Mouse (Mus musculus) lung, embryonic 14.5 days (tissue): Measurements from ENCODE around the gene Chrnb2. TPM values are rescaled to one million over a fixed set of nuclear protein-coding genes. Genes with fewer than 3 reads are reported as not detected.

Experiments used
- ATAC-seq: fragments of 200-750 bp; cut with Nextera tagmentation; 2 replicates; pipeline ENCODE4 v1.8.0; 2017; ENCODE audit warnings: mild to moderate bottlenecking, moderate TSS enrichment, moderate library complexity; ENCODE audit not compliant: insufficient read depth
- DNase-seq: peaks from one replicate; pipeline ENCODE4 v3.0.0-alpha.2; 2015
- H3K27ac ChIP-seq: fragments of 300-500 bp; sonication (generic); 2 replicates; pipeline ENCODE4 v1.5.1; 2014; ENCODE audit warnings: low read depth, mild to moderate bottlenecking, moderate library complexity
- H3K27me3 ChIP-seq: fragments of 300-500 bp; sonication (generic); 2 replicates; pipeline ENCODE4 v1.6.1; 2014; ENCODE audit warnings: low read length, control low read depth; ENCODE audit not compliant: insufficient read depth
- H3K36me3 ChIP-seq: fragments of 300-500 bp; sonication (generic); 2 replicates; pipeline ENCODE4 v1.6.1; 2014; ENCODE audit warnings: control low read depth; ENCODE audit not compliant: insufficient read depth
- H3K4me1 ChIP-seq: fragments of 300-500 bp; sonication (generic); 2 replicates; pipeline ENCODE4 v1.6.1; 2014; ENCODE audit warnings: antibody characterized with exemption, control low read depth; ENCODE audit not compliant: insufficient read depth
- H3K4me2 ChIP-seq: fragments of 300-500 bp; sonication (generic); 2 replicates; pipeline ENCODE4 v1.6.1; 2014; ENCODE audit warnings: mild to moderate bottlenecking
- H3K4me3 ChIP-seq: fragments of 300-500 bp; sonication (generic); 2 replicates; pipeline ENCODE4 v1.5.1; 2014; ENCODE audit warnings: low read depth, low read length
- H3K9ac ChIP-seq: fragments of 300-500 bp; sonication (generic); 2 replicates; pipeline ENCODE4 v1.6.1; 2014
- H3K9me3 ChIP-seq: fragments of 300-500 bp; sonication (generic); 2 replicates; pipeline ENCODE4 v1.6.1; 2016; ENCODE audit warnings: low read depth, low read length, control low read depth
- CTCF ChIP-seq: IDR thresholded peaks from 2 replicates; pipeline ENCODE4 v1.5.1; 2016; ENCODE audit warnings: antibody characterized with exemption, low read depth
- WGBS: fragments of 180-500 bp; shearing (Covaris S2); extraction: QIAGEN DNeasy Blood & Tissue Kit; methylation state at CpG from one replicate; pipeline ENCODE4 v1.1.7; 2014; 5-methylcytosine and 5-hydroxymethylcytosine counted together
- polyA plus RNA-seq: library from polyadenylated mRNA; unstranded; fragments of >200 nt; fragmentation: Nextera tagmentation; extraction: Ambion mirVana; gene quantifications from 2 replicates; pipeline ENCODE4 v1.2.1, GENCODE M21; 2014

Gene Chrnb2
- polyA plus RNA-seq, 1 experiment from 2014 or later = 0.63 TPM

DNA sequence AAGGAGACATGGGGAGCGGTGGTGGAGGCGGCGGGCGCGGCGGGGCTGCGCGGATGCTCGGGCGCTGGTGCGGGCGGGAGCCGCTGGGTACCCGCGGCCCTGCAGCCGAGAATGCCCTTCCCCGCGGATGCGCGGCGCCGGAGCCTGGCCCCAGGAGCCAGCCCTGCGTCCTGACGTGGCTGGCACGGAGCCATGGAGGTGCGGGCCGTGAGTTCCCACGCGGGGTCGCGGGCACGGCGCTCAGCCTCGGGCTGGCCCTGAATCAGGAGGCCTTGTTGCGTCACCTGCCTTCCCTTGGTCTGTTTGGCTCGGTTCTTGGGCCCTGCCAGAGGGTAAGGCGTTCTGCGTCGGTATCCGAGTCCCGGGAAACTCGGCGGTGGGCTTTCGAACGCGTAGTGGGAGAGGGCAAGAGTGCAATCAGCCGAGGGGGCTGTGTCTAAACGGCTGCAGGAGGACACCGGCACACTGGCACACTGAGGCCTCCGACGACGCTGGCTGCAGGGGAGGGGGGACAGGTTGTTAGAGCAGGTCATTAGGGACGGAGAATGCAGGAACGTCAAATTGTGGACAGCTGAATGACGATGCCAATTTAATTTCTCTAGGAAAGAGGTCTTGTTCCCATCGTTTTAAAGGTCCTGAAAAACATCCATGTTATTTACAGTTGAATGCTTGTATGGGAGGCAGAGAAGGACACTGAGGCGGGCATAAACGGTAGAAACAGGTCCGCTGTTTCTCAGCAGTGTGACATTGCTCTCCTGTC, 49.0 kb downstream of the Chrnb2 start:
- H3K36me3 ChIP-seq = no peaks in the 10 kb centered on the region
- H3K27me3 ChIP-seq = no peaks in the 10 kb centered on the region
- 1% methylated on average over 59 of the region's 59 CpGs for WGBS
- H3K27ac ChIP-seq = no peak overlapping the region
- no peak for TF ChIP-seq CTCF
- H3K4me1 ChIP-seq = no peaks in the 10 kb centered on the region
- peak overlapping the region; percentile 88 for H3K9ac ChIP-seq
- DNase-seq (peak; percentile 33), ATAC-seq (peak; percentile 57; the same call in 1 of the 2 replicates)
- peak overlapping the region; percentile 92 for H3K4me2 ChIP-seq
- H3K4me3 ChIP-seq = peak overlapping the region; percentile 93
- no peaks in the 10 kb centered on the region for H3K9me3 ChIP-seq

DNA sequence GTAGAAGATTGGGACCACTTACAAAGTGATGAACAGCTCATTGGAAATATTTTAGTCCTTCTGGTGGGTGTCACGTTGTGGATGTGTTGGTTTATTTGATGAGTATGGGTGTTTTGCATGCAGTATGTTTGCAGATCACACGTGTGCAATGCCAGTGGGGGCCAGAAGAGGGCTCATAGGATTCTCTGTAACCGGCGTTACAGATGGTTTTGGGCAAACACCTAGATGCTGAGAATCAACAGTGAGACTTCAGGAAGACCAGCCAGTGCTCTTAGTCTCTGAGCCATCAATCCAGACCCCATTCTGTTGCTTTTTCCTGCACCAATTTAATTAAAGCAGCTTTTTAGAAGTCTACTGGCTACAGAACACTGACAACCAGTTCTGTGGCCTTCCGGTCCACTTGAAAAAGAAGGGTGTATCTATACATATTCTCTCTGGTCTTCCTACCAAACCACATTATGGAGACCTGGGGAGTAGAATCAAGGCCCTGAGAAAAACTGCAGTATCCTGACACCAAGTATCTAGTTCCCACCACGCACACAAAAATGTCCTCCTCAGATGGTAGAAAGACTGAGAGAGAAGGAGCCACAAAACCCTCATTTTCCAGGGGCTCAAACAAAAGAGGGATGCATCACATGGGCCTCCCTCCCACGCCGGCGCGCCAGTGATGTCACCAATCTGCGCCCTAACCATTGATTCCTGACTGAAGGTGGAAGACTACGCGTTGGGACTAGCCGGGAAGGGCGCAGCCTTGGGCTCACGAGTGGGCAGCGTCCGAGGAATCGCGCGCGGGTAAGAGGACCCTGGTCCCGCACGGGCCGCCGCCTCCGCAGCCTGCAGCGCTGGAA, 49.8 kb downstream of the Chrnb2 start, which contains the start of gene Adar:
Gene Adar (plus strand): TSS at position 664 of the 848 bp plus-strand sequence.
- Histone ChIP-seq H3K4me1 (no peaks in the 10 kb centered on the region), H3K36me3 (no peaks in the 10 kb centered on the region), H3K27ac (no peak within 1 kb of the TSS), H3K27me3 (no peaks in the 10 kb centered on the region), H3K4me2 (peak within 1 kb of the TSS; percentile 92), H3K4me3 (peak within 1 kb of the TSS; percentile 93), H3K9me3 (no peaks in the 10 kb centered on the region), H3K9ac (peak within 1 kb of the TSS; percentile 88)
- peak; percentile 67 for TF ChIP-seq CTCF
- WGBS = 6% methylated on average over 28 of the region's 28 CpGs
- peak; percentile 88 for ATAC-seq
- peak; percentile 90 for DNase-seq

DNA sequence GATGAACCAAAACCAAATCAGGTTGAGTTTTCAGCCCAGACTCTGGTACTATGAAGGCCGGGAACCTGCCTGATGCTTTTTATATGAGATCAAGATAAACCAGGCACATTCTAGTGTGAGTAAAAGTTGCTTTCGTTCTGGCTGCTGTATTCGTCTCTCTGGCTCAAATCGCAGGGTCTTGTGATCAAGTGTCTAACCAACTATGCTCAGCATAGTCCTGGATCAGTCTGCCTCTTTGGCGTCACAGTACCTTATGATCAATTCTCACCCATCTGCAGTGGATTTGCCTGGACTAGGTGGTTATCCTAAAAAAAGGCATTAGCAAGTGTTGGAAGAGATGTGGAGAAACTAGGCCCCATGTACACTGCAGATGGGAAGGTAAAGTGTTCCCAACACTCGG, 60.4 kb downstream of the Chrnb2 start:
- Histone ChIP-seq H3K9me3 (no peaks in the 10 kb centered on the region), H3K4me3 (no peak overlapping the region), H3K9ac (no peak overlapping the region), H3K4me2 (no peak overlapping the region), H3K36me3 (no peaks in the 10 kb centered on the region), H3K27ac (no peak overlapping the region), H3K4me1 (no peaks in the 10 kb centered on the region), H3K27me3 (no peaks in the 10 kb centered on the region)
- no peak for TF ChIP-seq CTCF
- no peak for DNase-seq
- ATAC-seq = no peak
- WGBS = 74% methylated on average over 6 of the region's 6 CpGs

DNA sequence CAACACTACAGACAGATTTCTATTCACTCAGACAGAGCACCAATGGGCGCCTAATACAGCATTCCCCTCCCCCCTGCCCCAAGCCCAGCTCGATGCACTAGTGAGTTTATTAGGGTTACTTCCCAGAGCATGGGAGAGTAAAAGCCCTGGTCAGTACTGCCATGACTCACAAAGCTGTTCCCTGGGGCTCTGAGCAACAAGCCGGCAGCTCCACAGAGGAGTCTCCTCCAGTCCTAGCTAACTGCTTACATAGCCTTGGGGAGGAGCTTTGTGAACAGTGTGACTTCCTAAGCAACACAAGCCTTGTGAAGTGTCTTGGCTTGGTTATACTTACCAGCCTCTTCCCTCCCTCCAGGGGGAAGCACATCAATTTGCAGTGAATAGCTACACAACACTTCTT, 60.8 kb downstream of the Chrnb2 start:
- H3K36me3 ChIP-seq = no peaks in the 10 kb centered on the region
- no peaks in the 10 kb centered on the region for H3K9me3 ChIP-seq
- H3K4me3 ChIP-seq = no peak overlapping the region
- ATAC-seq (no peak), DNase-seq (no peak)
- no peaks in the 10 kb centered on the region for H3K4me1 ChIP-seq
- H3K9ac ChIP-seq = no peak overlapping the region
- no peak overlapping the region for H3K27ac ChIP-seq
- WGBS = 52% methylated on average over 3 of the region's 3 CpGs
- TF ChIP-seq CTCF = no peak
- H3K4me2 ChIP-seq = no peak overlapping the region
- H3K27me3 ChIP-seq = no peaks in the 10 kb centered on the region

DNA sequence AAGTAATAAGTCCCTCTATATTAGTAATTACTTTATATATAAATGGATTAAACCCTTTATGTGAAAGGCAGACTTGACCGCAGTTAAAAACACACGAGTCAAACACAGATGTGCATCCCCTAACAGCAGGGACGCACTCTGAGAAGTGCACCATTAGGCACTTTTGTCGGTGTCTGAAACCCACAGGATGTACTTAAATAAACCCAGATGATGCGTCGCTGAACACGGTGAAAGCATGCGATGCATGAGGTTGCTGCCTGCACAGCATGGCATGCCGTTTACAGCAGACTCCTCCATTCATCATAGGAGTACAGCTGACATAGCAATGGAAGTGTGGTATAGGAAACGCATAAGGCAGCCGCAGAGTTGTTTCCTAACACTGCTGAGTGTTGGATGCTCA, 64.0 kb downstream of the Chrnb2 start:
- Histone ChIP-seq H3K27ac (no peak overlapping the region), H3K4me3 (no peak overlapping the region), H3K9me3 (no peaks in the 10 kb centered on the region), H3K4me1 (no peaks in the 10 kb centered on the region), H3K36me3 (no peaks in the 10 kb centered on the region), H3K9ac (no peak overlapping the region), H3K27me3 (no peaks in the 10 kb centered on the region), H3K4me2 (no peak overlapping the region)
- DNase-seq = no peak
- TF ChIP-seq CTCF = no peak
- no peak for ATAC-seq
- WGBS = 52% methylated on average over 11 of the region's 11 CpGs

DNA sequence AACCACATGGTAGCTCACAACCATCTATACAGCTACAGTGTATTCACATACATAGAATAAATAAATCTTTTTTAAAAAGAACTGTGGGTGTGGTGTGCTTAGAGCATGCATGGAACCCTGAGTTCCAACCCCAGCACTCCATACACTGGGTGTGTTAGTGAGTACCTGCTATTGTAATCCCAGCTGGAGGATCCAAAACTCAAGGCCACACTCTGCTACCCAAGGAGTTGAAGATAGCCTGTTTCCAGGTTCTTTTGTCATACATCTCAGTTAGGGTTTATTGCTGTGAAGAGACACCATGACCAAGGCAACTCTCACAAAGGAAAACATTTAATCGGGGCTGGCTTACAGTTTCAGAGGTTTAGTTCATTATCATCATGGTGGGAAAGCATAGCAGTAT, 65.5 kb downstream of the Chrnb2 start:
- WGBS = 79% methylated on average over 1 of the region's 1 CpGs
- no peak overlapping the region for H3K4me3 ChIP-seq
- no peaks in the 10 kb centered on the region for H3K36me3 ChIP-seq
- no peak overlapping the region for H3K4me2 ChIP-seq
- H3K9ac ChIP-seq = no peak overlapping the region
- no peak for DNase-seq
- ATAC-seq = no peak
- H3K27ac ChIP-seq = no peak overlapping the region
- H3K27me3 ChIP-seq = no peaks in the 10 kb centered on the region
- H3K9me3 ChIP-seq = no peaks in the 10 kb centered on the region
- H3K4me1 ChIP-seq = no peaks in the 10 kb centered on the region
- no peak for TF ChIP-seq CTCF

Other genes with a start within 250 kb of the Chrnb2 start
- gene Kcnn3, start 244.5 kb downstream of the Chrnb2 start, polyA plus RNA-seq = 1.0 TPM in 2 replicates
- 12.4 and 12.8 TPM in 2 replicates for gene Adar, start 49.6 kb downstream of the Chrnb2 start, polyA plus RNA-seq
- 21.7 and 22.8 TPM in 2 replicates for gene Ube2q1, start 9.0 kb upstream of the Chrnb2 start, polyA plus RNA-seq
- 11.7 and 12.1 TPM in 2 replicates for gene She, start 66.7 kb upstream of the Chrnb2 start, polyA plus RNA-seq
- 1.4 and 1.7 TPM in 2 replicates for gene Il6ra, start 148.6 kb upstream of the Chrnb2 start, polyA plus RNA-seq
- gene Atp8b2, start 198.9 kb upstream of the Chrnb2 start, polyA plus RNA-seq = 20.5 and 20.8 TPM in 2 replicates
- gene Hax1, start 234.1 kb upstream of the Chrnb2 start, polyA plus RNA-seq = 150 and 157 TPM in 2 replicates